Mouse (Mus musculus): Measurements from ENCODE around the gene Vat1l. TPM values are rescaled to one million over a fixed set of nuclear protein-coding genes. Genes with fewer than 3 reads are reported as not detected.

The Vat1l gene
- polyA plus RNA-seq (2015; fragmentation: Nextera tagmentation; extraction: Ambion mirVana): 4.0 and 4.2 TPM in 2 replicates

DNA sequence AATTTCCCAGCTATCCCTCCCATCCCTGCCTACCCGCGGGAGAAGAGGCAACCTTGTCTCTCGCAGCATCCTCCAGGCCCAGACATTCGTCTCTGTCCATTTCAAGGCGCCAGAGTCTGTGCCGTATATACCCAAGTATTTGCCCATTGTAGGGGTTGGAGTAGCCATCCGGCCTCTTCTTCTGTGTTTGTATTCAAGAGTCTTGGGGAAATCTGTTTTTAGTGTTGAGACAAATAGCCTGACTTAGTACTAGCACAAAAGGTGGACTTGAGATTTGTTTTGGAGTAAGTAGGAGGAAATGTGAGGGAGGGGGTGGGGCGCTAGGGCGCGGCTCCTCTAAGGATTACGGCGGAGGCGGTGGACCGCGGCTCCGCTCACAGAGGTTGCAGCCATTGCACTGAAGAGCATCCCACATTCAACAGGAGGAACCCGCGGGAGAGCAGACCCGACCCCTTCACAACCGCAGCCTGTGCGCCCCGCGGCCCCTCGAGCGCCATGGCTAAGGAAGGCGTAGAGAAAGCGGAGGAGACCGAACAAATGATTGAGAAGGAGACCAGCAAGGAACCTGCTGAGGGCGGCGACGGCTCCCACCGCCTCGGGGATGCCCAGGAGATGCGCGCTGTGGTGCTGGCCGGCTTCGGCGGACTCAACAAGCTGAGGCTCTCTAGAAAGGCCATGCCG, at the start of gene Vat1l:
Vat1l (plus strand) TSS at position 392 of the 681 bp plus-strand sequence.
- Histone ChIP-seq H3K27ac (replicated peaks) (no peak within 1 kb of the TSS), H3K4me1 (peaks cover 16% of the 10 kb centered on the region), H3K36me3 (no peaks in the 10 kb centered on the region), H3K27me3 (peaks cover 35% of the 10 kb centered on the region), H3K4me2 (replicated peaks) (peak within 1 kb of the TSS; percentile 79), H3K9me3 (replicated peaks) (no peaks in the 10 kb centered on the region), H3K4me3 (replicated peaks) (peak within 1 kb of the TSS; percentile 46), H3K9ac (no peak within 1 kb of the TSS)
- ATAC-seq (ENCODE audit: insufficient number of reproducible peaks, low FRiP score, low TSS enrichment, low read depth): no peak
- WGBS: under 1% methylated on average over 39 of the region's 39 CpGs

GRCm38 (mm10) chr8:114158586-114158985, 46.8 kb upstream of the Vat1l start:
- Histone ChIP-seq H3K36me3 (no peaks in the 10 kb centered on the region), H3K4me3 (replicated peaks) (no peak overlapping the region), H3K27me3 (no peaks in the 10 kb centered on the region), H3K4me2 (replicated peaks) (no peak overlapping the region), H3K9me3 (replicated peaks) (no peaks in the 10 kb centered on the region), H3K4me1 (peaks cover 3% of the 10 kb centered on the region; the same call in 1 of the 2 replicates), H3K9ac (no peak overlapping the region), H3K27ac (replicated peaks) (no peak overlapping the region)
- 70% methylated on average over 2 of the region's 2 CpGs for WGBS
- no peak for ATAC-seq (ENCODE audit: insufficient number of reproducible peaks, low FRiP score, low TSS enrichment, low read depth)

GRCm38 (mm10) chr8:114159666-114160065, 45.7 kb upstream of the Vat1l start:
- ATAC-seq (ENCODE audit: insufficient number of reproducible peaks, low FRiP score, low TSS enrichment, low read depth): no peak
- Histone ChIP-seq H3K27me3 (no peaks in the 10 kb centered on the region), H3K4me1 (no peaks in the 10 kb centered on the region), H3K4me3 (replicated peaks) (no peak overlapping the region), H3K27ac (replicated peaks) (no peak overlapping the region), H3K4me2 (replicated peaks) (no peak overlapping the region), H3K9me3 (replicated peaks) (no peaks in the 10 kb centered on the region), H3K9ac (no peak overlapping the region), H3K36me3 (no peaks in the 10 kb centered on the region)
- 84% methylated on average over 3 of the region's 3 CpGs for WGBS

- no peak overlapping the region for H3K27ac ChIP-seq (replicated peaks)
- ATAC-seq (ENCODE audit: insufficient number of reproducible peaks, low FRiP score, low TSS enrichment, low read depth): no peak
- no peaks in the 10 kb centered on the region for H3K27me3 ChIP-seq
- H3K4me1 ChIP-seq: no peaks in the 10 kb centered on the region
- no peaks in the 10 kb centered on the region for H3K36me3 ChIP-seq
- no peak overlapping the region for H3K4me3 ChIP-seq (replicated peaks)
- no peak overlapping the region for H3K9ac ChIP-seq
- no peak overlapping the region for H3K4me2 ChIP-seq (replicated peaks)
- no peaks in the 10 kb centered on the region for H3K9me3 ChIP-seq (replicated peaks)
- 82% methylated on average over 3 of the region's 3 CpGs for WGBS
Measured at GRCm38 (mm10) chr8:114163871-114164270, 41.5 kb upstream of the Vat1l start.

DNA sequence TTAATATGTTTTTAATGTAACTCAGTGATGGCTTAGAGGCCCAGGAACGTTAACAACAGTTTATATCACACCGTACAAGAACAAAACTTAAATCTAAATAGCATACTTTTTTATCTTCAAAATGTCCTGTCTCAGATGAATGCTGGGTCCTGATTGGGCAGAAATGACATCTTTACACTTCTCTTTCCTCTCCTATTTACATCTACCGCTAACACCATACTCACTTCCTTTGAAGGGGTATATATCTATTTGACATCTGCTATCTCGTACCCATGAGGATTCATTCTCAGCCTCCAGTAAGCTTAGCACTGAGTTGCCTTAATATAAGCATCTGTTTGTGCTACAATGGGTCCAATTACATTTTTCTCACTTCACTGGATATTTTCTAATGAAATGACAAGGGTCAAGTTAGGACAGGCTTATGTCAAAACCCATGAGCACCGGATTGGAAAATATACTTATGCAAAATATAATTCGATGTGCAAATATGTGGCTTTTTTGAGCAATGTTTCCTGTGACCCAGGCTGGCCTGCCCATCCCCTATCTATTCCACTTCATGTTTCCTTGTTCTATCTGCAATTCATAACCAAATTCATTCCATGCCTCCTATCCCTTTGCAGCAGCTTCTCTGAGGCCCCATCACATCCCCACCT, 40.8 kb upstream of the Vat1l start:
- Histone ChIP-seq H3K4me1 (no peaks in the 10 kb centered on the region), H3K4me2 (replicated peaks) (no peak overlapping the region), H3K9ac (no peak overlapping the region), H3K27me3 (no peaks in the 10 kb centered on the region), H3K9me3 (replicated peaks) (no peaks in the 10 kb centered on the region), H3K4me3 (replicated peaks) (no peak overlapping the region), H3K36me3 (no peaks in the 10 kb centered on the region), H3K27ac (replicated peaks) (no peak overlapping the region)
- no peak for ATAC-seq (ENCODE audit: insufficient number of reproducible peaks, low FRiP score, low TSS enrichment, low read depth)
- 82% methylated on average over 6 of the region's 6 CpGs for WGBS

GRCm38 (mm10) chr8:114165741-114166140, 39.7 kb upstream of the Vat1l start:
- 46% methylated on average over 2 of the region's 2 CpGs for WGBS
- Histone ChIP-seq H3K4me3 (replicated peaks) (no peak overlapping the region), H3K9ac (no peak overlapping the region), H3K9me3 (replicated peaks) (no peaks in the 10 kb centered on the region), H3K4me1 (no peaks in the 10 kb centered on the region), H3K27me3 (no peaks in the 10 kb centered on the region), H3K4me2 (replicated peaks) (no peak overlapping the region), H3K36me3 (no peaks in the 10 kb centered on the region), H3K27ac (replicated peaks) (no peak overlapping the region)
- no peak for ATAC-seq (ENCODE audit: insufficient number of reproducible peaks, low FRiP score, low TSS enrichment, low read depth)

GRCm38 (mm10) chr8:114176721-114177120, 28.7 kb upstream of the Vat1l start:
- H3K27me3 ChIP-seq: no peaks in the 10 kb centered on the region
- 59% methylated on average over 3 of the region's 3 CpGs for WGBS
- H3K4me2 ChIP-seq (replicated peaks): no peak overlapping the region
- no peaks in the 10 kb centered on the region for H3K36me3 ChIP-seq
- ATAC-seq (ENCODE audit: insufficient number of reproducible peaks, low FRiP score, low TSS enrichment, low read depth): no peak
- H3K9ac ChIP-seq: no peak overlapping the region
- H3K4me3 ChIP-seq (replicated peaks): no peak overlapping the region
- H3K9me3 ChIP-seq (replicated peaks): no peaks in the 10 kb centered on the region
- no peak overlapping the region for H3K27ac ChIP-seq (replicated peaks)
- H3K4me1 ChIP-seq: no peaks in the 10 kb centered on the region

DNA sequence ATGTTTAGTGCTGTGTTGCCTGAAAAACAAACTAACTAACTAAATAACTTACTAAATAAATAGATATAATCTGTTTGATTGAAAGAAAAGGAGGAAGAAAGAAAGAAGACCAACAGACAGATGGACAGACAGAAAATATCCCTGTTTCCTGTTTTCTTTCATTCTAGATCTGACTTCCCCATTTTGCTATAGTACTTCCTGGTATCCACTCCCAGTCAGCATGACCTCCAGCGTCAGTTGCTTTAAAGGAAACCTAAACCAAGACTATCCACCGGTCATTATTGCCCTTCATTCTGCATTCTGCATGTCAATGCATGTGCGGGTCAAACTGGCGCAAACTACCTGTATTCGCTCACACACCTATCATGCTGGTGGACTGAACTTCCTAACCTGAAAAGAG, 12.1 kb upstream of the Vat1l start:
- 86% methylated on average over 5 of the region's 5 CpGs for WGBS
- no peak overlapping the region for H3K4me3 ChIP-seq (replicated peaks)
- no peak overlapping the region for H3K9ac ChIP-seq
- H3K27me3 ChIP-seq: no peaks in the 10 kb centered on the region
- no peaks in the 10 kb centered on the region for H3K9me3 ChIP-seq (replicated peaks)
- no peaks in the 10 kb centered on the region for H3K4me1 ChIP-seq
- H3K36me3 ChIP-seq: no peaks in the 10 kb centered on the region
- H3K4me2 ChIP-seq (replicated peaks): no peak overlapping the region
- no peak overlapping the region for H3K27ac ChIP-seq (replicated peaks)
- no peak for ATAC-seq (ENCODE audit: insufficient number of reproducible peaks, low FRiP score, low TSS enrichment, low read depth)

DNA sequence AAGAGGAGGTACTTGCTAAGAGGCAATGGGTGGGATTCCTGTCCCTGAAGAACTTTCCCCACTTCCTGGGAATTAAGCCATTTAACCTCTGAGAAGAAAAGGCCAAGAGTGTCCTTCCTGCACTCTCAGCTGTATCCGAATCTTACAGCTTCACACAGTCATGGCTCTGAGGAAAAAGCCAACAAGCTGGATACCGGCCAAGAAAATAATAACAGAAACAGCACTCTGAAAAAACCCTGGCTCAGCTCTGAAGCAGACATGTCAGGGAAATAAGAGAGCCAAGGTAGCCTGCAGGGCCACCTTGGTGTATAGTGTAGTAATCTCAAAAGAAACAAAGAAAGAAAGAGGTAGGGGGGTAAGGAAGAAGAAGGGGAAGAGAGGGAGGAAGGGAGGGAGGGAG, 6.4 kb upstream of the Vat1l start:
- Histone ChIP-seq H3K36me3 (no peaks in the 10 kb centered on the region), H3K27ac (replicated peaks) (no peak overlapping the region), H3K4me2 (replicated peaks) (no peak overlapping the region), H3K9me3 (replicated peaks) (no peaks in the 10 kb centered on the region), H3K9ac (no peak overlapping the region), H3K27me3 (peaks cover 11% of the 10 kb centered on the region; the same call in 1 of the 2 replicates), H3K4me1 (no peaks in the 10 kb centered on the region), H3K4me3 (replicated peaks) (no peak overlapping the region)
- no peak for ATAC-seq (ENCODE audit: insufficient number of reproducible peaks, low FRiP score, low TSS enrichment, low read depth)
- WGBS: 31% methylated on average over 2 of the region's 2 CpGs

- Histone ChIP-seq H3K9me3 (replicated peaks) (no peaks in the 10 kb centered on the region), H3K4me2 (replicated peaks) (0 out of 2 replicates have a peak overlapping the region, but pooled peaks have one; percentile 3), H3K4me1 (peaks cover 16% of the 10 kb centered on the region), H3K27me3 (peaks cover 35% of the 10 kb centered on the region), H3K9ac (no peak overlapping the region), H3K27ac (replicated peaks) (no peak overlapping the region), H3K36me3 (no peaks in the 10 kb centered on the region), H3K4me3 (replicated peaks) (no peak overlapping the region)
- no peak for ATAC-seq (ENCODE audit: insufficient number of reproducible peaks, low FRiP score, low TSS enrichment, low read depth)
- 2% methylated on average over 8 of the region's 8 CpGs for WGBS
Measured at GRCm38 (mm10) chr8:114206421-114206983, 1.1 kb downstream of the Vat1l start.

DNA sequence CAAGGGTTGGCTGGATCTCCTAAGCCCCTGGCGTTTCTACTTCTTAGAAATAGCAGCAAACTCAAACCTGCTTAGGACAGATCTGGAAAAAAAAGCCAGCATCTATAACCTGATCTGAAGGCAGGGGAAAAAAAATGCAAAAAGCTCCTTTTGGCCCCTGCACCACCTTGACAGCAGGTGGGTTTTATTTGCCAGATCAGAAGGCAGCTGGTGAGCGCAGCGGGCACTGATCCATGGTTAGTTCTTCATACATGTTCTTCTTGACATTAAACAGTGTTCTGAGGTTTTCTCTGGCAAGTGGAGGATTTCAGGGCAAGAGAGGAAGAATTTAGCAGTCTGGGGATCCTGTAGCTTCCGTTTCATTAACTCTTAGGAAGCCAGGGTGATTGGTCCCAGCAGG, 1.6 kb downstream of the Vat1l start:
- H3K4me3 ChIP-seq (replicated peaks): no peak overlapping the region
- WGBS: 30% methylated on average over 4 of the region's 4 CpGs
- H3K27ac ChIP-seq (replicated peaks): no peak overlapping the region
- no peaks in the 10 kb centered on the region for H3K36me3 ChIP-seq
- no peak for ATAC-seq (ENCODE audit: insufficient number of reproducible peaks, low FRiP score, low TSS enrichment, low read depth)
- peaks cover 16% of the 10 kb centered on the region for H3K4me1 ChIP-seq
- H3K4me2 ChIP-seq (replicated peaks): no peak overlapping the region
- H3K27me3 ChIP-seq: peaks cover 35% of the 10 kb centered on the region
- H3K9ac ChIP-seq: no peak overlapping the region
- no peaks in the 10 kb centered on the region for H3K9me3 ChIP-seq (replicated peaks)

Data from embryonic facial prominence, embryonic 15.5 days (tissue).